Mouse (Mus musculus) liver, embryonic 14.5 days (tissue): ENCODE data around the gene Ly75. TPM values are rescaled to one million over a fixed set of nuclear protein-coding genes. Genes with fewer than 3 reads are reported as not detected.

Experiments
- ATAC-seq: fragments of 200-750 bp; cut with Nextera tagmentation; 2 replicates; pipeline ENCODE4 v1.8.0; 2017; ENCODE audit warnings: moderate number of reproducible peaks, mild to moderate bottlenecking, moderate library complexity; ENCODE audit not compliant: insufficient read depth
- DNase-seq, 3 experiments: peaks; one replicate each; pipeline ENCODE4 v3.0.0-alpha.2; 2012 to 2013; ENCODE audit warnings: low read depth in 3 of 3, low spot score in 3 of 3
- H3K27ac ChIP-seq: fragments of 300-500 bp; sonication (generic); 2 replicates; pipeline ENCODE4 v1.5.1; 2014; ENCODE audit warnings: moderate library complexity, mild to moderate bottlenecking, control low read depth, inconsistent platforms
- H3K27me3 ChIP-seq: fragments of 300-500 bp; sonication (generic); 2 replicates; pipeline ENCODE4 v1.6.1; 2014; ENCODE audit warnings: mild to moderate bottlenecking, low read length, moderate library complexity; ENCODE audit not compliant: control insufficient read depth, insufficient read depth
- H3K36me3 ChIP-seq: fragments of 300-500 bp; sonication (generic); replicated peaks from 2 replicates; pipeline ENCODE4 v1.6.1; 2014; ENCODE audit warnings: low read depth; ENCODE audit not compliant: control insufficient read depth, insufficient read depth
- H3K4me1 ChIP-seq, 2 experiments: fragments of 200-500 bp in 1 of 2; fragments of 300-500 bp in 1 of 2; sonication (generic) in 1 of 2; replicated peaks; 2 replicates each; pipeline ENCODE4 v1.6.1; 2012 to 2014; ENCODE audit warnings: antibody characterized with exemption in 1 of 2, inconsistent platforms in 1 of 2, low read length in 1 of 2; ENCODE audit not compliant: control insufficient read depth in 2 of 2, insufficient read depth in 2 of 2
- H3K4me2 ChIP-seq: fragments of 300-500 bp; sonication (generic); 2 replicates; pipeline ENCODE4 v1.6.1; 2014; ENCODE audit warnings: low read depth, mild to moderate bottlenecking, control low read depth, moderate library complexity
- H3K4me3 ChIP-seq, 2 experiments: fragments of 200-500 bp in 1 of 2; fragments of 300-500 bp in 1 of 2; sonication (generic) in 1 of 2; 2 replicates each; pipeline ENCODE4 v1.5.1; 2012 to 2014; ENCODE audit warnings: low read depth in 2 of 2, low read length in 2 of 2, mild to moderate bottlenecking in 2 of 2, control low read depth in 1 of 2, inconsistent platforms in 1 of 2, moderate library complexity in 1 of 2; ENCODE audit not compliant: insufficient read depth in 1 of 2
- H3K9ac ChIP-seq: fragments of 300-500 bp; sonication (generic); replicated peaks from 2 replicates; pipeline ENCODE4 v1.6.1; 2014; ENCODE audit warnings: mild to moderate bottlenecking, control low read depth, moderate library complexity
- H3K9me3 ChIP-seq: fragments of 300-500 bp; sonication (generic); 2 replicates; pipeline ENCODE4 v1.6.1; 2016; ENCODE audit warnings: low read length, mixed read lengths; ENCODE audit not compliant: control insufficient read depth
- CTCF ChIP-seq: IDR thresholded peaks from 2 replicates; pipeline ENCODE4 v1.5.1; 2016; ENCODE audit warnings: antibody characterized with exemption, low read depth, control low read depth
- EP300 ChIP-seq: IDR thresholded peaks from 2 replicates; pipeline ENCODE4 v1.6.1; 2016; ENCODE audit warnings: antibody characterized with exemption, low read depth
- WGBS: fragments of 180-500 bp; shearing (Covaris S2); extraction: QIAGEN DNeasy Blood & Tissue Kit; methylation state at CpG from one replicate; pipeline ENCODE4 v1.1.7; 2014; ENCODE audit not compliant: insufficient replicate concordance; 5-methylcytosine and 5-hydroxymethylcytosine counted together
- polyA plus RNA-seq, 2 experiments: library from polyadenylated mRNA; depleted of rRNA in 1 of 2; stranded (reverse) in 1 of 2; unstranded in 1 of 2; fragments of >200 nt; fragmentation: Nextera tagmentation in 1 of 2; extraction: Ambion mirVana in 1 of 2; gene quantifications; 2 replicates each; pipeline versions ENCODE4 v1.2.1 to v1.2.3; 2012 to 2014

Ly75 gene
- polyA plus RNA-seq, 2 experiments: 2.0 to 2.6 TPM

- Histone ChIP-seq H3K9me3 (no peaks in the 10 kb centered on the region), H3K36me3 (no peaks in the 10 kb centered on the region), H3K27ac (no peak overlapping the region), H3K27me3 (no peaks in the 10 kb centered on the region), H3K4me1 (no peaks in the 10 kb centered on the region), H3K9ac (no peak overlapping the region), H3K4me2 (no peak overlapping the region), H3K4me3 (no peak overlapping the region)
- DNase-seq (no peak), ATAC-seq (no peak)
- TF ChIP-seq EP300 (no peak), CTCF (no peak)
- WGBS: 33% methylated on average over 3 of the region's 3 CpGs
Measured at GRCm38 (mm10) chr2:60355388-60355683, 27.8 kb downstream of the Ly75 start.

GRCm38 (mm10) chr2:60354541-60355387 lies 28.3 kb downstream of the Ly75 start:
- TF ChIP-seq EP300 (no peak), CTCF (no peak)
- Histone ChIP-seq H3K36me3 (no peaks in the 10 kb centered on the region), H3K27ac (no peak overlapping the region), H3K4me2 (no peak overlapping the region), H3K9ac (no peak overlapping the region), H3K4me3 (no peak overlapping the region), H3K27me3 (no peaks in the 10 kb centered on the region), H3K9me3 (no peaks in the 10 kb centered on the region), H3K4me1 (no peaks in the 10 kb centered on the region)
- peak in 1 of 3 experiments; percentile 3 for DNase-seq
- WGBS: 51% methylated on average over 18 of the region's 18 CpGs
- no peak for ATAC-seq

GRCm38 (mm10) chr2:60352296-60352695 lies 30.8 kb downstream of the Ly75 start:
- H3K4me1 ChIP-seq: no peaks in the 10 kb centered on the region
- no peak for ATAC-seq
- WGBS: 67% methylated on average over 5 of the region's 5 CpGs
- no peak for DNase-seq
- H3K9ac ChIP-seq: no peak overlapping the region
- TF ChIP-seq EP300: no peak
- TF ChIP-seq CTCF: no peak
- H3K4me2 ChIP-seq: no peak overlapping the region
- H3K27me3 ChIP-seq: no peaks in the 10 kb centered on the region
- H3K4me3 ChIP-seq: no peak overlapping the region
- no peaks in the 10 kb centered on the region for H3K9me3 ChIP-seq
- H3K36me3 ChIP-seq: no peaks in the 10 kb centered on the region
- no peak overlapping the region for H3K27ac ChIP-seq

- no peaks in the 10 kb centered on the region for H3K9me3 ChIP-seq
- ATAC-seq: no peak
- H3K4me3 ChIP-seq: no peak overlapping the region
- DNase-seq: no peak
- H3K27me3 ChIP-seq: no peaks in the 10 kb centered on the region
- H3K4me1 ChIP-seq: no peaks in the 10 kb centered on the region
- H3K36me3 ChIP-seq: no peaks in the 10 kb centered on the region
- no peak overlapping the region for H3K27ac ChIP-seq
- H3K9ac ChIP-seq: no peak overlapping the region
- no peak overlapping the region for H3K4me2 ChIP-seq
- 60% methylated on average over 8 of the region's 8 CpGs for WGBS
- TF ChIP-seq EP300 (no peak), CTCF (no peak)
Measured at GRCm38 (mm10) chr2:60351781-60352180, 31.3 kb downstream of the Ly75 start.

- Histone ChIP-seq H3K4me2 (no peak overlapping the region), H3K4me1 (no peaks in the 10 kb centered on the region), H3K27ac (no peak overlapping the region), H3K4me3 (no peak overlapping the region), H3K9ac (no peak overlapping the region), H3K36me3 (no peaks in the 10 kb centered on the region), H3K9me3 (no peaks in the 10 kb centered on the region), H3K27me3 (no peaks in the 10 kb centered on the region)
- WGBS: 43% methylated on average over 7 of the region's 7 CpGs
- ATAC-seq: no peak
- DNase-seq: no peak
- TF ChIP-seq CTCF (no peak), EP300 (no peak)
Measured at GRCm38 (mm10) chr2:60347875-60348274, 35.2 kb downstream of the Ly75 start.
